Mouse (Mus musculus) splenic B cell, adult 2 months (primary cell): ENCODE measurements around the gene Slc26a8.

Experiments used
- DNase-seq: peaks from one replicate; pipeline ENCODE4 v3.0.0-alpha.2; 2011; ENCODE audit warnings: low read depth, low spot score
- H3K27me3 ChIP-seq: 2 replicates; pipeline ENCODE4 v1.6.1; 2012; ENCODE audit warnings: mild to moderate bottlenecking, low read length, moderate library complexity, mixed read lengths; ENCODE audit not compliant: control insufficient read depth, poor library complexity, insufficient read depth, severe bottlenecking
- H3K36me3 ChIP-seq: 2 replicates; pipeline ENCODE4 v1.6.1; 2012; ENCODE audit warnings: mild to moderate bottlenecking, low read length, moderate library complexity, mixed read lengths; ENCODE audit not compliant: control insufficient read depth, poor library complexity, insufficient read depth, severe bottlenecking

Gene Slc26a8

GRCm38 (mm10) chr17:28692341-28692710, 2.3 kb upstream of the Slc26a8 start:
- DNase-seq = peak; percentile 67
- Histone ChIP-seq H3K36me3 (0 out of 2 replicates have a peak, but pooled peaks cover 1% of the 10 kb centered on the region), H3K27me3 (0 out of 2 replicates have a peak, but pooled peaks cover 2% of the 10 kb centered on the region)

GRCm38 (mm10) chr17:28691687-28692340, 1.8 kb upstream of the Slc26a8 start:
- Histone ChIP-seq H3K36me3 (0 out of 2 replicates have a peak, but pooled peaks cover 1% of the 10 kb centered on the region), H3K27me3 (0 out of 2 replicates have a peak, but pooled peaks cover 2% of the 10 kb centered on the region)
- peak; percentile 41 for DNase-seq

GRCm38 (mm10) chr17:28690776-28691686, 998 bp upstream of the Slc26a8 start, which contains the start of gene Mapk14:
Gene Mapk14, plus strand, starts transcription at chr17:28691329.
- 0 out of 2 replicates have a peak, but pooled peaks cover 1% of the 10 kb centered on the region for H3K36me3 ChIP-seq
- H3K27me3 ChIP-seq = 0 out of 2 replicates have a peak, but pooled peaks cover 2% of the 10 kb centered on the region
- peak; percentile 100 for DNase-seq

GRCm38 (mm10) chr17:28687354-28687753, 2.7 kb downstream of the Slc26a8 start:
- DNase-seq = no peak
- no peaks in the 10 kb centered on the region for H3K36me3 ChIP-seq
- 0 out of 2 replicates have a peak, but pooled peaks cover 2% of the 10 kb centered on the region for H3K27me3 ChIP-seq

- Histone ChIP-seq H3K36me3 (no peaks in the 10 kb centered on the region), H3K27me3 (0 out of 2 replicates have a peak, but pooled peaks cover 2% of the 10 kb centered on the region)
- no peak for DNase-seq
Measured at GRCm38 (mm10) chr17:28684631-28685030, 5.4 kb downstream of the Slc26a8 start.

- 0 out of 2 replicates have a peak, but pooled peaks cover 2% of the 10 kb centered on the region for H3K27me3 ChIP-seq
- H3K36me3 ChIP-seq = no peaks in the 10 kb centered on the region
- no peak for DNase-seq
Measured at GRCm38 (mm10) chr17:28683601-28684000, 6.4 kb downstream of the Slc26a8 start.

- Histone ChIP-seq H3K36me3 (no peaks in the 10 kb centered on the region), H3K27me3 (no peaks in the 10 kb centered on the region)
- DNase-seq = no peak
Measured at GRCm38 (mm10) chr17:28682311-28683084, 7.5 kb downstream of the Slc26a8 start.

- Histone ChIP-seq H3K27me3 (no peaks in the 10 kb centered on the region), H3K36me3 (no peaks in the 10 kb centered on the region)
- DNase-seq = no peak
Measured at GRCm38 (mm10) chr17:28659564-28659963, 30.5 kb downstream of the Slc26a8 start.

GRCm38 (mm10) chr17:28657936-28658335, 32.1 kb downstream of the Slc26a8 start:
- Histone ChIP-seq H3K27me3 (no peaks in the 10 kb centered on the region), H3K36me3 (no peaks in the 10 kb centered on the region)
- peak; percentile 13 for DNase-seq

GRCm38 (mm10) chr17:28650268-28650667, 39.8 kb downstream of the Slc26a8 start:
- no peak for DNase-seq
- H3K27me3 ChIP-seq = no peaks in the 10 kb centered on the region
- no peaks in the 10 kb centered on the region for H3K36me3 ChIP-seq

DNA sequence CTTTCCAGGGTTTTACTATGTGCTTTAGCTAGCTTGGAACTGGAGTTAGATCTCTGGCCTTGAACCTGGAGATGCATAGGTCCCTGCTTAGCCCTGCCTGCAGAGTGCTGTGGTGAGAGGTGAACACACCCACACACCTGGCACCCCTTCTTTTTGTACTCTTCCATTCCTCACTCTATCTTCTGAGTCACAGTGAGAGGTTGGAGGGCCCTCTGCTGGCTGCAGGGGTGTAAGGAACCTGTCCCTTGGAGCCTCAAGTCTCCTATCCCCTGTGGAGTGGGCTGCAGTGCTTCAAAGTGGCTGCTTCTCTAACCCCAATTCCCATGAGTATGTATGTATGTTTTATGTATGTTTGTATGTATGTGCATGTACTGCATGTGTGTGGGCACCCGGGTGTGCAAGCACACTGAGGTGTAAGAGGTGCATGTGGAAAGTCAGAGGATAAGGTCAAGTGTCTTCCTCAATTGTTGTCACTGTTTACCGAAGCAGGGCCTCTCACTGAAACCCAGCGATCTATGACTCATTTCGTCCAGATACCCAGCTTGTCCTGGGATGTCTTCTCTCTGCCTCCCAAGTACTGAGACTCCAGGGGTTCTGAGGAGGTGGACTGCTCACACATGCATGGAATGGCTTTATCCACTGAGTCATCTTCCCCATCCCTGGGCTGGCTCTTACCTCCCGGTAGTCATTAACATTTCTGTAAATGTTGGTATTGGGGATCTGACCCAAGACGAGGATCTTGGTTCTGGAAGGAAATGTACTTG, 41.2 kb downstream of the Slc26a8 start:
- H3K27me3 ChIP-seq = no peaks in the 10 kb centered on the region
- no peaks in the 10 kb centered on the region for H3K36me3 ChIP-seq
- peak; percentile 54 for DNase-seq

GRCm38 (mm10) chr17:28646221-28646620, 43.8 kb downstream of the Slc26a8 start:
- Histone ChIP-seq H3K27me3 (no peaks in the 10 kb centered on the region), H3K36me3 (no peaks in the 10 kb centered on the region)
- DNase-seq = no peak

GRCm38 (mm10) chr17:28644112-28644511, 45.9 kb downstream of the Slc26a8 start:
- H3K27me3 ChIP-seq = no peaks in the 10 kb centered on the region
- no peak for DNase-seq
- H3K36me3 ChIP-seq = no peaks in the 10 kb centered on the region

DNA sequence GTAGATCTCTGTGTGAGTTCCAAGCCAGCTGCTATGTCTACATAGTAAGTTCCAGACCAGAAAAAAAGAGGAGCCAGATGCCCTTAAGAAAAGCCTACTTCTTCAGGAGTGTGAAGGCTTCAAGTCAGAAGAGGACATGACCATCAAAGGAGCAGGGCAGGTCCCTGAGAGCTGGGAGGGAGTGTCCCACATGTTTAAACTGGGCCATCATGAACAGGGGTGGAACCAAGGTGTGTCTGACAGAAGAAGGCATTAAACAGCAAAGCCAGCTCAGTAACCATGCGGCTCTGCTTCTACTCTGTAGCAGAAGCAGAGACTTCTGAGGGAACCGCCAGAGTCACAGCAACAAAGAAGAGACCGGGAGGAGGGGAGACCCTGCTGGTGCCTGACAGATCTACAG, 46.3 kb downstream of the Slc26a8 start:
- no peak for DNase-seq
- Histone ChIP-seq H3K36me3 (no peaks in the 10 kb centered on the region), H3K27me3 (no peaks in the 10 kb centered on the region)
